Mouse (Mus musculus) 416B (cell line): ENCODE measurements around the gene Hdgfl2.
"Not testable (repeated sequence)": the region's sequence is repeated elsewhere in the genome, so short reads cannot be mapped to it uniquely, and the experiment has no call there.

Source experiments
- DNase-seq: peaks from one replicate; pipeline ENCODE4 v3.0.0; 2011; ENCODE audit warnings: low read depth

Hdgfl2 gene

DNA sequence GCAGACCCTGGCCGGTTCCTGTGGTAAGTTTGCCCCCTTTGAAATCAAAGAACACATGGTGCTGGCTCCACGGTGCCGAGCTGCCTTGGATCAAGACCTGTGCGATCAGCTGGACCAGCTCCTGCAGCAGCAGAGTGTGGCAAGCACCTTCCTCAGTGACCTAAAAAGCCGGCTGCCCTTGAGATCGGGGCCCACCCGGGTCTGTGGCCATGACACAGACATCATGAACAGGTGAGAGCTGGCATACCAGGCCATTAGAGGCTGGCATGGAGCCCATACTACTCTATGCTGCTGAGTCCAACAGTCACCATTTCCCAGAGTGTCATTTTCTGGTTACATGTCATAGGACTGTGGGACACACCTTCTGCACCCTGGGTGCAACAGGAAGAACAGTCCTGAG, 17.4 kb upstream of the Hdgfl2 start:
- DNase-seq: no peak

DNA sequence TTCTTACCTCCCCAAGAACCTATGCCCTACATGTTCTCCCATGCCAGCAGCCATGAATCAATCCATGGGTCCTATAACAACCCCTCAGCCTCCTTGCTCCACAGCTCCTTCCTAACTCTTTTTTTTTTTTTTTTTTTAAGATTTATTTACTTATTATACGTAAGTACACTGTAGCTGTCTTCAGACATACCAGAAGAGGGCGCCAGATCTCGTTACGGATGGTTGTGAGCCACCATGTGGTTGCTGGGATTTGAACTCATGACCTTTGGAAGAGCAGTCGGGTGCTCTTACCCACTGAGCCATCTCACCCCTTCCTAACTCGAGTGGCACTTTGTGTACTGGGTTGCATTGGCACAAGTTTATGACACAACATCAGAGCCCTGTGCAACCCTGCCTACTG, 13.7 kb upstream of the Hdgfl2 start:
- DNase-seq: not testable (repeated sequence)

DNA sequence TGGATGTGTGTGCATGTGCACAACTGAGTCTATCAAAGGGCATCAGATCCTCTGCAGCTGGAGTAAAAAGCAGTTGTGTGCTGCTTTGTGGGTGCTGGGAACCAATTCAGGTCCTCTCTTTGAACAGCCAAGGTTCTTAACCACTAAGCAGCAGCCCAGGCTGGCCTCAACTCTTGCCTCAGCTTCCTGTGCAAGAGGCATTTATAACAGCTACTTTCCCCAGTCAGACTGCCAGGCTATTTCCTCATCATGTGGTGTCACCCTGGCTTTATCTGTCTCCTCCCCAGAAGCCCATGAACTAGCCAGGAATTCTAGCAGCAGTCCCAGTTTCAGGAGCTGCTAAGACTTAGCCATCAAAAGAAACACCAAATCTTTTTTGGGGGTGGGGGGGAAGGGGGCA, 13.0 kb upstream of the Hdgfl2 start:
- DNase-seq: peak; percentile 84

DNA sequence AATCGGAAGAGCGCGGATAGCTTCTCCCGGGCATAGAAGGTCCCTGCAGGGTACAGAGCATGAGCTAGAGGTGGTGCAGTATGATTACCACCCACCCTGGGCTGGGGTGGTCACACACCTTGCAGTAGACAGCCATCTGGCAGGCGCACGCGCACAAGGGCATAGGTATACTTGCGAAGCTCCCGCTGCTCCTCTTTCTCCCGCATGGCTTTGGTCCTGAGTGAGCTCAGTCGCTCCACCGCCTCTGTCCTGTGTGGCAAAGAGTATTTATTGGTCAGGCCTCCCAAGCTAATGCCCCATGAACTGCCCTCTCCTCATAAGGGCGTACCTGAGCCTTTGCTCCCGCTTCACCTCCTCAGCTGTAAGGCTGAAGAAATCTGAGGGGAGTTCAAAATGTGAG, 10.4 kb upstream of the Hdgfl2 start:
- DNase-seq: no peak

DNA sequence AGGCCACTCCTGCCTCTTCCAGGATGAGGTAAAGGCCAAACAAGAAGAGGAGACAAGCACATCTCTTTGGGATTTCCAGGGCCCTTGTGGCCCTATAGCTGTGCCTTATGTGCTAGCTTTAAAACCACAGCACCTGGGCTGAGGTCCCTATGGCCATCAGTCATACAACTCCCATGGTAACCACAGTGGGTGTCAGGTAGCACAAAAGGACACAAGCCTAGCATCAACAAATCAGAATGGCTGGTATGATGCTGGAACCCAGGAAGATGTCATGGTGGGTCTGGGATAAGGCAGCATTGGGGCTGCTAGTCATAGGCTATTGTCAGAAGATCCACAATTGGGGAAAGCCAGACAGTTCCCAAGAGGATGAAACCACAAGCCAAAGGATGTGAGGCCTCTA, 8.3 kb upstream of the Hdgfl2 start:
- DNase-seq: no peak

DNA sequence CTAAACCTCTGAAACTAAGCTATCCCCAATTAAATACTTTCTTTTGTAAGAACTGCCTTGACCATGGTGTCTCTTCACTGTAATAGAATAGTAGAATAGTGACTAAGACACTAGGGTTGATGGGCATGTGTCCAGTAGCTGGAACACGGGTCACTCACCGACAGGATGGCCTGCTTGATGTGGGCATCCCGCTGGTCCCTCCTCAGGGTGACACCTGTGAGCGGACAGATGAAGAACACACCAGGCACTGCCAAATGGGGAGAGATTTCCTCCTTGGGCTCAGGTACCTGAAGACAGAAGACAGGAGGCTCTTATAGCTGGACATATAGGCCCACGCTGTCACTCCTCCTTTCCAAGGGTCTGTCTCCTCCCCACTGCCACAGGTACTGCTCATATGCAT, 7.2 kb upstream of the Hdgfl2 start:
- DNase-seq: no peak

DNA sequence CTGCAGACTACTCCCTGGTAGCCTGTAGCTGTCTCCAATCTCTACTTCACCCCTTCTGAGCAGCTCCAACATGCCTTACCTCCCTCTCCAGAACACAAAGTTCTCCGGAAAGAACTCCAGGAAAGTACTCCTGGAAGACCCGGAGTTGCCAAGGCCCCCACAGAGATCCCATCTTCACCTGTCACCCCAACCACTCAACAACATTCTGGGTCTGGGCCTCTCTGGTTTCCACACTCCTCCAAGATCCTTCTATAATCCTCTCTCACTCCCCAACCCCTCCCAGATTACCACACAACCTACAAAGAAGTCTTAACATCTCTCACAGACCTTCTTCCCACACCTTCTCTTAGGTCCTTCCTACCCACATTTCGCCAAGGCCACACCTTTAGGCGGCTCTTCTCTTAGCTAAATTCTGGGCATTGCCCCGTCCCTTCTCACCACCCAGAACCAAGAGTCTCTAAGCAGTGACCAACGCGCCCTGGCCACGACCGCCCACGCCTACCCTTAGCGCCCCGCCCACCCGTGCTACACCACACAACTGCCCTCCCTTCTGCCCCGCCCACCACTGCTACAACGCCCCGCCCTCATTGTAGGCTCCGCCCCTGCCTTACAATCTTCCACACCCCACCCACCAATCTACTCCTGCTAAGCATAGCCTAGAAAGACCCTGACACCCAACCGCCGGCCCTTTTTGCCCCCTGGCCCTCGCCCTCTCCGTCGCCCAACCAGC, 5.2 kb upstream of the Hdgfl2 start:
- peak; percentile 94 for DNase-seq

DNA sequence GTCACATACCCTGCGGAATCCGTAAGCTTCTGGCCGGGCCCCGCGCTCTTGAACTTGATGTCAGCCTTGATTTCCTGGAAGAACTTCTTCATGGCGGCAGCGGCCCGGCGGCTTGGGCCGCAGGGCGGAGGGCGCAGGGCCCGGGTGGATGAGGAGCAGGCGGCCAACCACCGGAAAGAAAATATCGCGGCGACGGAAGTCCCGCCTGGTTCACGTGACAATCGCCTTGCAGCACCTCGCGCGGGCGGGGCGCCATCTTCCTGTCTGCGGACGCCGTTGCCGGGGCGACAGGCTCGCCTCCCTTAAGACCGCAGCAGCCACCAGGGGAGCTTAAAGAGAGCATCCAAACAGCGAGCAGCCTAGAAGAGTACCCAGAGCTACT, 4.6 kb upstream of the Hdgfl2 start, which contains the start of gene Ubxn6:
TSS of gene Ubxn6 (minus strand) at position 202 of the 382 bp plus-strand sequence.
- peak; percentile 98 for DNase-seq

DNA sequence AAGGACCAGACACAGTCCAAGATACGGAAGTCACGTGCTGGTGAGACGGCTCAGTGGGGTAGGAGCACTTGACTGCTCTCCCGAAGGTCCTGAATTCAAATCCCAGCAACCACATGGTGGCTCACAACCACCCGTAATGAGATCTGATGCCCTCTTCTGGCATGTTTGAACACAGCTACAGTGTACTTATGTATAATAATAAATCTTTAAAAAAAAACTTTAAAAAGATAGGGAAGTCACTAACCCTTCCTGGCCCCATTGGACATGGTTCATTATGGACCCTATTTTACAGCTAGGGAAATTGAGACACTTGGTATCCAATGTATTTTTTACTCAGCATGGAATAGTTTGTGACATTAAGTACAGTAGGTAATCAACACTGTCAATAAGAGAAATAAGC, 1.9 kb upstream of the Hdgfl2 start:
- no peak for DNase-seq

DNA sequence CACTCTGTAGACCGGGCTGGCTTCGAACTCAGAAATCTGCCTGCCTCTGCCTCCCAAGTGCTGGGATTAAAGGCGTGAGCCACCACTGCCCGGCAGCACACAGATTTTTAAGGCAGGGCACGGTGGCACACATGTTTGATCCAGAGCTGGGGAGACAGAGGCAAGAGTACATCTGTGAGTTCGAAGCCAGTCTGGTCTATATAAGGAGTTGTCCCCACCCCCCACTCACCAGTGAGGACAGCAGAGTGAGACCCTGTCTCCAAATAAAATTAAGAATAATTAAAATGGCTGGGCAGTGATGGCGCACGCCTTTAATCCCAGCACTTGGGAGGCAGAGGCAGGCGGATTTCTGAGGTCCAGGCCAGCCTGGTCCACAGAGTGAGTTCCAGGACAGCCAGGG, 1.1 kb upstream of the Hdgfl2 start:
- DNase-seq: not testable (repeated sequence)

DNA sequence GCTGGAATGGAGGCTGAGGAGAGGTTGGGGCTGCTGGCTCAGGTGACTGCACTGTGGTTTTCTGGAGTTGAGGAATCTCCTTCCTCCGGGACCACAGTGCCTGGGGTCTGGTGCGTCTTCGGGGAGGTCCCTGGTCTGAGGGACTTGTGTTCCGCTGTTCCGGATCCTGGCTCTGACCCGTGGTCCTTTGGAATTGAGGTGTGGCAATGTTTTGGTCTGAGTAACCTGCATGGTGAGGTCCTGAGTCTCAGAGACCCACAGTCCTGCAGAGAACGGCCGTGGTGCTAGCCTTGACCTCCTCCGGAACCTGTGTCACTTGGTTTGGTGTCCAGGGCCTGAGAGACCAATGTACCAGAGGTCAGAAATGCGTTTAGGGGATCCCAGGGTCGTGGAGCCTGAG, 487 bp downstream of the Hdgfl2 start:
- no peak for DNase-seq

DNA sequence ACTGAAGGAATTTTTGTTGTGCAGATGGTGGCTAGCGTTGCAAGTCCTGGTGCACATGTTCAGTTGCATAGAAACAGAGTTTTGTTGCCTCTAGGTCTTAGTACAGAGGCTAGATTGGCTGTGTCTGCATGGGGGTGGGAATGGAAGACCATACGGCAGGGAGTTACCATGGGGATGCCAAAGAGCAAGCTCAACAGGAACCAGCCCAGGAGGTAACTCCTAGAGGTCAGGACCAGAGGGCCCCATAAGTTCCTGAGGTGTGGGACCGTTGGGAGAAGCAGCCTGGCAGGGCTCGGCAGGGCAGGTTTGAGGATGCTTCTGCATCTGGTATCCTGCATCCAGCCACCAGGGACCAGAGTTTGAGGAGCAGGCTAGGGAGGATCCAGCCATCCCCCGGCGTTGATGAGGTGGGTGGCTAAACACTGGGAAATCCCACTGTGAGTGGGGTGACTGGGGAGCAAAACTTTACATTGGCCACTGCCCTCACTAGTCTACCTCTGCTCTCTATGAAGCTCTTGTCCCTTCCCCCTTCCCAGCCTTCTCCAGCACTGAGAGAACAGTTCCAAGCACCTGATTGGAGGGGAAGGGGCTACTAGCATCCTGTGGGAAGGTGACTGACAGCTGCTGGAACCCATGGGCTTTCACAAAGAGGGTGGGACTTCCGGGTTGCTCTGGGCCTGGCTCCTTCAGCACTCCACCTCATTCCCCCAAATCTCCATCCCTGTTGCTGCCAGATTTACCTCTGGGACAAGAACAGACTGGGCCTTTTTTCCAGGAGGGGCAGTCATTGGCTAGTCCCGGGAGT, 1.5 kb downstream of the Hdgfl2 start:
- peak; percentile 81 for DNase-seq

DNA sequence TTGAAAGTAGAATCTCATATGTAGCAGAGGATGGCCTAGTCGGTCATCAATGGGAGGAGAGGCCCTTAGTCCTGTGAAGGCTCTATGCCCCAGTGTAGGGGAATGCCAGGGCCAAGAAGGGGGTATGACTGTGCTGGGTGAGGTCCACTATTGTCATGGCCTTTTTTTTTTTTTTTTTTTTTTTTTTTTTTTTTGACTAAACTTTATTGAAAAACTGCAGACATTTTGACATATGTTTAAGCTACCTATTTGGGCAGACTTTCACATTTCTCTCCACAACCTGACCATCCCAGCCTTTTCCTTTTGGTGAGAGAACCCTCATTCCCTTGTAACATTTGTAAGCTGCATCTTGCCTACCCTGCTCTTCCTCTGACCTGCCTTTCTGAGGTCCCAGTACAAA, 12.9 kb downstream of the Hdgfl2 start:
- no peak for DNase-seq

DNA sequence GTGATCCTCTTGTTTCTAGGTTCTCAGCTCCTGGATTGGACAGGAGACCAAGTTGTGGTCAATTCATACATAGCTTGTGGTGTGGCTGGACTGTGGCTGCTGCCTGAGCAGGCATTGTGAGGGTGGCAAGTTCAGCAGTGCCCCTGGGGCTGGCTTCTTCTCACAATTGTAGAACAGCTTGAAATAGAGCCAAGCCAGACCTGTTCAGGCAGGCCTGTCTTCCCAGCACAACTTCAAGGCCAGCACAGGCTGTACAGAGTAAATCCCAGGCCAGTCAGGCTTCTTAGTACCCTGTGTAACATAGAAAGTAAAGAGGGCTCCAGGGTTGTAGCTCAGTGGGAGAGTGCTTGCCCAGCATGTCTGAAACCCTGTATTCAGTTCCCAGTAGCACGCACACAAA, 13.4 kb downstream of the Hdgfl2 start:
- DNase-seq: no peak

DNA sequence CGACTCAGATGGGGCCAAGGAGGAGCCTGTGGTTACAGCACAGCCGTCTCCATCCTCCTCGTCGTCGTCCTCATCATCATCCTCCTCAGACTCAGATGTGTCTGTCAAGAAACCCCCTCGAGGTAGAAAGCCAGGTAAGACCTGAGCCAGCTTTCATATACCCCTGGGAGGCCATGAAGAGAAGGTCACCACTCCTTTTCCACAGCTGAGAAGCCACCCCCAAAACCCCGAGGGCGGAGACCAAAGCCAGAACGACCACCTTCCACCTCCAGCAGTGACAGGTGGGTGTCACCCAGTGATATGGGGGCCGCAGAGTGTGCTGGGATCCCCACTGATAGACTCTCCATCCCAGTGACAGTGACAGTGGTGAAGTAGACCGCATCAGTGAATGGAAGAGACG, 17.4 kb downstream of the Hdgfl2 start:
- DNase-seq: no peak

DNA sequence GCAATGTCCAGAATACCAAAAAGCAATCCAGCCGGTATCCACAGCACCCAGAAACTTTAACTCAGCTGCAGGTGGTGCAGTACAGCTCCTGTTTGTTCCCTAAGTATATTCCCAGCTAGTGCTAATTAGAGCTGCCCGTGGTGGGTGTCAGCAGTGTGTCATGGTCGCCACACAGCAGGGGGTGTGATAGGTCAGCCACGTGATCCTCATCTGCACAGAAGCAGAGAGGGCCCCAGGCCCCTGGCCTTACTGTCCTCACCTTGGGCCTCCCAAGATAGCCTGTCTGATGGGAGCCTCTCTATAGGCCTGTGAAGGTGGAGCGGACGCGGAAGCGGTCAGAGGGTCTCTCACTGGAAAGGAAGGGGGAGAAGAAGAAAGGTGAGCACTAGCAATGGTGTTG, 18.7 kb downstream of the Hdgfl2 start:
- DNase-seq: no peak

DNA sequence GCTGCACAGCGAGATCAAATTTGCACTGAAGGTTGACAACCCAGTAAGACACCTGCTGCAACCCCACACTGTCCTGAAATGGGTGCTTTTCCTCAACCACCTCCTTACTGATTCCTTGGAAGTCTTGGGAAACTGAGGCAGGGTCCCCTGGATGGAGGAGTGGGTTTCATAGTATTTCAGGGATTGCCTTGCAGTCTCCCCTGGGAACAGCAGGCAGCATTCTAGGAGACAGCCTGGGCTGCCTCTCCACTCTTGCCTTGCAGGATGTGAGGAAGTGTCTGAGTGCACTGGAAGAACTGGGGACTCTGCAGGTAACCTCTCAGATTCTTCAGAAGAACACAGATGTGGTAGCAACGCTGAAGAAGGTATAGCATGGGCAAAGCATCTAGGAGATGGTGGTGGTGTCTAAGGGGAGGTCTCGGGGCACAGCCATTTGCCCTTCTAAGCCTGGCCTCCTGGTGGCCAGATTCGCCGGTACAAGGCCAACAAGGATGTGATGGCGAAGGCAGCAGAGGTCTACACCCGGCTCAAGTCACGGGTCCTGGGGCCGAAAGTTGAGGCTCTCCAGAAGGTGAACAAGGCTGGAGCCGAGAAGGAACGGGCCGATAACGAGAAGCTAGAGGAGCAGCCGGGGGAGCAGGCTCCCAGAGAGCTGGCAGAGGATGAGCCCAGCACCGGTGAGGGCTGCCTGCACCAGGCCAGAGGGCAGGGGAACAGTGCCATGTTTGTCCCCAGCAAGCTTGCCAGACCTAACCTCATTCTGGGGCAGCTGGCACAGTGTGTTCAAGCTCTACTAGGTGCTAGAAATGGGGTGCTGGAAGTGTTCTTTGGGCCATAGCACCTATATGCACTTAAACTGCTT, 19.5 kb downstream of the Hdgfl2 start:
- DNase-seq: no peak

DNA sequence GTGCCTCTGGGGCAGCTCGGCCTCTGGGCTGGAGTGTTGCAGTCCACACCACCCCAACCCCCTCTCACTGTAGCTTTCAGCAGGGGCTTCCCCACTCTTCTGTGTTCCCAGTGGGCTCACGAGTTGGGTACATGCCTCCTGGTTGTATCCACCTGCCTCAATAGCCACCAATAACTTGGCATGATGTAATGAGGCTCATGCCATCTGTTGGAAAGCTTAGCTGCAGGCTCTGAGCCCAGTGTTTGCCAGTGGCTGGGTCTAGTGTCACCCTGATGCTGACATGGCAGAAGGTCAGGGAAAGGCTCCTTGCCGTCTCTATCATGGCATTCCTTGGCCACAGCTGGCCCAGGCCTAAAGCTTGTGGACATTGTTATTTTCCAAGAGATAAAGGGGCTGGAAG, 21.4 kb downstream of the Hdgfl2 start:
- DNase-seq: no peak

DNA sequence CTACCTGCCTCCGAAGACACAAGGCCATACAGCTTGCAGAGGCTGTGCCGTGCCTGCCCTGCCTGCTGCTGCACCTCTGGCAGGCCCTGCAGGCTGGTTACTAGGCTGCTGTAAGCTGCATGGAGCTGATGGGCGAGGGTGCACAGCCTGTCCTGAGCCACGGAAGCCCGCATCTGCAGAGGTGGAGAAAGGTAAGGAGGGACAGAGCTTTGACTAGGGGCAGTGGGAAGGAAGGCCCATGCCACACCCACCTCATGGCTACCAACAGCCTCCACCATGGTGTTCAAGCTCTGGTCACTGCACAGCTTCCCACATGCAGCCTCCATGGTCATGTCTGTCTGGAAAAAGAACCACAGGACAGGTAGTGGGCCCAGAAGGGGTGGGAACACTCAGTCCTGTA, 22.7 kb downstream of the Hdgfl2 start:
- no peak for DNase-seq

DNA sequence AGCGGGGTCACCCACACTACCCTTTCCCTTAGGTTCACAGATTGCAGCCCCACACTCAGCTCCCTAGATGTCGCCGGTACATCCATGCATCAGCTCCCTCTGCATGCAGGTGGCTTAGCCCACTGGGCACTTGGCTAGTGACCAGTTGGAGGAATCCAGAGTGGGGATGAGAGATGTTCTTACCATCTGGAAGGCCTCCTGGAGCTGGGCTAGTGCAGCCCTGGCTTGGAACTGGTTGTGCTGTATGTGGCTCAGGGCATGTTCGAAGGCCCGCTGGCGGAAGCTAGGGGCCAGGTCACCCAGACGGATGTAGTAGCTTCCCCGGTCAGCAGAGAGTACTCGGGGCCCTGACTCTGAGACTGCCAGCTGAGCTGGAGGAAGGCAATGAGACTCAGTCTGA, 23.5 kb downstream of the Hdgfl2 start:
- DNase-seq: no peak

DNA sequence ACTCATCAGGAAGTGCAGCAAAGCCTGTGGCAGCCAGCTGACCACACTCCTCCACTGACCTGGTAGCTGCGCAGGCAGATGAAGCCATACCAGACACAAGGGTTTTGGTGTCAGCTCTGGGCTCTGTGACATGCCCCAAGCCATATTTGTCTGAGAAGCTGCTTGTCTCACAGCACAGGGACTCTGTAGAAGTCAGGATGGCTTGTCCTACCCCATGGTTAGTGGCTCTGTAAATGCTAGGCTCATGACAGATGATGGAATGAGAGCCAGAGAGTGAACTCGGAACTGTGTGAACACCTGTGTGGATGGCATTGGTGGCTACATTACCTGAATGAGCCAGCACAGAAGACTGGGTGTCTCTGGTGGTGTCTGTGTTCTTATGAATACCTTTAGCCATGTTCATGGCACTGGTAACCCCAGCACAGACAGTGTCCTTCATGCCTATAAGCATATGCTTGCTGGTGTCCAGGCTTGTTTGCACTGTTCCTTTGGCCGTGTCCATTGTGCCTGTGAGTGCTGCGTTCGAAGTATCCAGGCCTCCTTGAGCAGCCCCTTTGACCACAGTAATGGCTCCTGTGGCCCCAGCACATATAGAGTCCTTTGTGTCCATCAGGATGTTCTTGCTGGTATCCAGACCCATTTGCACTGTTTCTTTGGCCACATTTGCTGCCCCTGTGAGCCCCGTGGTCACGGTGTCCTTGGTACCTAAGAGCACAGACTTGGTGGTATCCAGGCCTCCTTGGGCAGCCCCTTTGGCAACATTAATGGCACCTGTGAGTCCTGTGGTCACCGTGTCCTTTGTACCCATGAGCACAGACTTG, 24.2 kb downstream of the Hdgfl2 start:
- no peak for DNase-seq

DNA sequence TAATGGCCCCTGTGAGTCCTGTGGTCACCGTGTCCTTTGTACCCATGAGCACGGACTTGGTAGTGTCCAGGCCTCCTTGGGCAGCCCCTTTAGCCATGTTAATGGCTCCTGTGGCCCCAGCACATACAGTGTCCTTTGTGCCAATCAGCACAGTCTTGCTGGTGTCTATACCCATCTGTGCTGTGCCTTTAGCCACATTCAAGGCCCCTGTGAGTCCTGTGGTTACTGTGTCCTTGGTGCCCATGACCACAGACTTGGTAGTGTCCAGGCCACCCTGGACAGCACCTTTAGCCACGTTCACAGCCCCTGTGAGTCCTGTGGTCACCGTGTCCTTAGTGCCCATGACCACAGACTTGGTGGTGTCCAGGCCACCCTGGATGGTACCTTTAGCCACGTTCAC, 25.4 kb downstream of the Hdgfl2 start:
- not testable (repeated sequence) for DNase-seq
